Mouse (Mus musculus): ENCODE data around the gene Ktn1. TPM values are rescaled to one million over a fixed set of nuclear protein-coding genes. Genes with fewer than 3 reads are reported as not detected.
A peak's percentile ranks its signal among the peaks of the same experiment; 100 is the strongest.

Ktn1 gene
- total RNA-seq, 2 experiments from 2014 or later, result 93.8 to 97.0 TPM

DNA sequence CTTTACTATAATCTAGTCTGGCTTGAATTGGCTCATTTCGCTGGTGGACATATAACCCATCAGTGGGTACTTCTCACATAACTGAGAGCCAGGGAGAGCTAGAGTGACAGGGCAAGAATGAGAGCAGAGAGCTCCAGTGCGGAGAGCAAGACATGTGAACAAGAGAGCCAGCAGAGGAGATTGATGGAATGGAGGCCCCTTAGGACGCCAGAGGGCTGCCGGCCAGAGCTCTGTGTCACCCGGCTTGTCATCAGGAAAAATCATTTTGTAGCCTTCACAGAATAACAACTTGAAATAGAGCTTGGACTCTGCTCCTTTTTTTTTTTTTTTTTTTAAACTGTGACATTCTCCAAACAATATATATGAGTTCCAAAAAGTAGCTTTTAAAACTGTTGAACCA lies 2.0 kb upstream of the Ktn1 start:
- Histone ChIP-seq H3K27ac (no peak overlapping the region), H3K4me3 (no peak overlapping the region)
- intact Hi-C loops (cut with DNase I), result loop anchor here (5.0 kb wide), 1 partner anchor 49 kb away; no protein-coding TSS in a partner anchor
- no peak for DNase-seq (ENCODE audit: extremely low spot score in 1 of 2, low spot score in 2 of 2)
- TF ChIP-seq CTCF (IDR thresholded peaks at IDR 0.05), result no peak

GRCm38 (mm10) chr14:47646696-47647516 lies 1.3 kb upstream of the Ktn1 start:
- no peak for DNase-seq (ENCODE audit: extremely low spot score in 1 of 2, low spot score in 2 of 2)
- H3K4me3 ChIP-seq, result no peak overlapping the region
- H3K27ac ChIP-seq, result no peak overlapping the region
- TF ChIP-seq CTCF (IDR thresholded peaks at IDR 0.05), result no peak
- intact Hi-C loops (cut with DNase I), result loop anchor here (5.0 kb wide), 1 partner anchor 50 kb away; no protein-coding TSS in a partner anchor

DNA sequence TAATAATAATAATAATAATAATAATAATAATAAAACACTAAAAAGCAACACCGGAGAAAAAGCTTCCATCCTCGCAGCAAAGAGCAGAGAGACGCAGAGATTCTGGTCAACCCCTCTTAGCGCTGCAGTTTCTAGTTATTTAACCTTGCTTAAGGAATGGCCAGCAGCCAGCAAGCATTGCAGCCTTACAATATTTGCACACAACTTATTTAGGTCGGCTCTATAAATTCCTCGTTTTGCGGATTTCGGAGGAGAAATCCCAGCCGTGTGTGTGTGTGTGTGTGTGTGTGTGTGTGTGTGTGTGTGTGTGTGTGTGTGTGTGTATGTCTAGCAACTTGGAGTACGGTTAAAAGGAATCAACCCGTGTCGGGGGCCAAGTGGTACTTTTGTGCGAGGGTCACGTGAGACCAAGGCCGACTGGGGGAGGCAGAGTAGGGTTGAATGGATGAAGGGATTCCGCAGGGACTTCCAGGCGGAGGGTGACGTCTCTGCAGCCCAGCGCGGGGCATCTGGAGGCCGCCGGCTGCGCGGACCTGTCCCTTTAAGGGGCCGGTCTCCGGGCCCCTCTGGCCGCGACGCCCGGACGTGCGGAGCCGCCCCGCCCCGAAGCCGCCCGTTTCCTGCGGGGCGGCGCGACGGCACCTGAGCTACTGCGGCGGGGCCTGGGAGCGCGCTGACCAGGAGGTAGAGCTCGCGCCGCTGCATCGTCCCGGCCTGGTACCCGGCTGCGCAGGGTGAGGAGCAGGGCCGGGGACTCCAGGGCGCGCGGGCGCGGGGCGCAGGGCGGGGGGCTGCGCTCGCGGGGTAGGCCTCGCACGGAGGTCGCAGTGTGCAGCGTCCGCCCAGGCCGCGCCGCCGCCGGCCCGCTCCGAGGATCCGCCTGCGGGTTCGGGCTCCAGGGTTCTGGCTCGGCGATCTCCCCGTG lies 720 bp downstream of the Ktn1 start:
- DNase-seq (ENCODE audit: extremely low spot score in 1 of 2, low spot score in 2 of 2), result peak; percentile 80 to 82
- H3K27ac ChIP-seq, result peak overlapping the region; percentile 91
- intact Hi-C loops (cut with DNase I), result loop anchor here (5.0 kb wide), 1 partner anchor 52 kb away; no protein-coding TSS in a partner anchor
- H3K4me3 ChIP-seq, result peak overlapping the region; percentile 98
- no peak for TF ChIP-seq CTCF (IDR thresholded peaks at IDR 0.05)

DNA sequence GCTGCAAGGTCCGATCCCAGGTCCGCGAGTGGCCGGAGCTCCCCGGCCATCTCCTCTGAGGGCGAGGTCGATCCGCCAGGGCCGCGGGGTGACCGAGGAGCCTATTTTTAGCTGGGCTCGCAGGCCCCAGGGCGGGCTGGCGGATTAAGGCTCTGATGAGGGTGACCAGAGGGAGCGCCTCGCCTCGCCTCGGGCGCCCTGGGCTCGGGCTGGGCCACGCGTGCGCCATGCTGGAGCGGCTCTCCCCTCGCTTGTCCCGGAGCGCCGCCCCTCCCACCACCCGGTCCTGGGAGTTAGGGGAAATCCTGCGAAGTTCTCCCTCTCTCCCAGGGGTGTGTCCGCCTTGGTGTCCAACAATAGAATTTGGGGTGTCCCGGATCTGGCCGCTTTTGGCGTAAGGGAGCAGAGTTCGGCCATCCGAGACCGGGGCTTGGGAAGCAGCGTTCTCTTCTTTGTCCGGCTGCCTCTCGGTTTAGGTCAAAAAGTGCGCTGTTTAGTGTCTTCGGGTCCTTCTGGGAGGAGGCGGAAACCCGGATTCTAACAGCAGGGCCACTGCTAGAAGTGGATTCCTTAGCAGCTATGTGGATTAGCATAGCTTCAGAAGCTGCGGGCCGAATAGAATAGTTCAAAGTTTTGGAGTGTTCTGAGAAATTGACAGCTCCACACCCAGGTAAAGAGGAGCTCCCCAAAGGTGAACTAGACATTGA lies 1.5 kb downstream of the Ktn1 start:
- H3K4me3 ChIP-seq, result peak overlapping the region; percentile 98
- no peak for DNase-seq (ENCODE audit: extremely low spot score in 1 of 2, low spot score in 2 of 2)
- intact Hi-C loops (cut with DNase I), result loop anchor here (2.0 to 5.0 kb wide), 2 partner anchors 15 to 52 kb away; no protein-coding TSS in a partner anchor
- no peak; the same call in 1 of the 2 replicates for TF ChIP-seq CTCF (IDR thresholded peaks at IDR 0.05)
- H3K27ac ChIP-seq, result peak overlapping the region; percentile 91

- Histone ChIP-seq H3K4me3 (peak overlapping the region; percentile 98), H3K27ac (no peak overlapping the region)
- TF ChIP-seq CTCF (IDR thresholded peaks at IDR 0.05), result no peak
- intact Hi-C loops (cut with DNase I), result loop anchor here (2.0 kb wide), 1 partner anchor 14 kb away; no protein-coding TSS in a partner anchor
- DNase-seq (ENCODE audit: extremely low spot score in 1 of 2, low spot score in 2 of 2), result no peak
These were observed 2.1 kb downstream of the Ktn1 start for GRCm38 (mm10) chr14:47650338-47650720.

DNA sequence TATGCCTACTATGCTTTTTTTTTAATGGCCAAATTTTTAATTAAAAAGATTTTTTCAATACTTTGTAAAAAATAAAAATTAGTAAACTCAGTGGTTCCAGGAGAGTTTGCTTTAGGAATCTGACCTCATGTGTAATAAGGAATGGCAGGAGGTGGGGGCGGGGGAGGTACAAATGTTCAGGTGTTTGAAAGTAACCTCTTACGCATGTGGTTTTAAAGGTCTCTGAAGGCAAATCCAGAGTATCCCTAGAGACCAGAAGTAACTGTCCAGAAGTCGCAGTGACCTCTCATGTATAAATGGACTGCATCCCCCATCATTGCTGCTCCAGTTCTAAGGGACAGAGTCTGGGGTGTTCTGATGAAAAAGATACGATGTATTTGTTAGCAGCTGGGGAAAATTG lies 3.0 kb downstream of the Ktn1 start:
- Histone ChIP-seq H3K27ac (no peak overlapping the region), H3K4me3 (no peak overlapping the region)
- intact Hi-C loops (cut with DNase I), result loop anchor here (2.0 kb wide), 1 partner anchor 14 kb away; no protein-coding TSS in a partner anchor
- DNase-seq (ENCODE audit: extremely low spot score in 1 of 2, low spot score in 2 of 2), result no peak
- TF ChIP-seq CTCF (IDR thresholded peaks at IDR 0.05), result no peak

DNA sequence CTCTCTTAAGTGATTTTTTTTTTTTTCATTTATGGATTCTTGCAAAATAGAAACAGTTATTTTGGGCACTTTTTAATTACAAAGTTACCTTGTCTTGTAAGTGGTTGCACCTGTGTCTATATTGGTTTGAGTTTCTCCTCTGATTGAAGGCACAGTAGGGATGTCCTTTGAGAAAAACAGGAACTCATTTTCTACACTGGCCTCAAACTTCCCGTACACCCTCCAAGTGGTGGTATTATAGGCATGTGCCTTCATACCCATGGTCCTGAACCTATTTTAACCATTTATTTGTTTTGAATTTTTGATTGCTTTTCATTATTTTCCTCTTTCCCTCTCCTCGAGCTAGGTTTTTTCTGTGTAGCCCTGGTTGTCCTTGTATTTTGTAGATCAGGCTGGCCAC lies 7.2 kb downstream of the Ktn1 start:
- DNase-seq (ENCODE audit: extremely low spot score in 1 of 2, low spot score in 2 of 2), result no peak
- Histone ChIP-seq H3K4me3 (no peak overlapping the region), H3K27ac (no peak overlapping the region)
- intact Hi-C loops (cut with DNase I), result no loop called here
- no peak for TF ChIP-seq CTCF (IDR thresholded peaks at IDR 0.05)

DNA sequence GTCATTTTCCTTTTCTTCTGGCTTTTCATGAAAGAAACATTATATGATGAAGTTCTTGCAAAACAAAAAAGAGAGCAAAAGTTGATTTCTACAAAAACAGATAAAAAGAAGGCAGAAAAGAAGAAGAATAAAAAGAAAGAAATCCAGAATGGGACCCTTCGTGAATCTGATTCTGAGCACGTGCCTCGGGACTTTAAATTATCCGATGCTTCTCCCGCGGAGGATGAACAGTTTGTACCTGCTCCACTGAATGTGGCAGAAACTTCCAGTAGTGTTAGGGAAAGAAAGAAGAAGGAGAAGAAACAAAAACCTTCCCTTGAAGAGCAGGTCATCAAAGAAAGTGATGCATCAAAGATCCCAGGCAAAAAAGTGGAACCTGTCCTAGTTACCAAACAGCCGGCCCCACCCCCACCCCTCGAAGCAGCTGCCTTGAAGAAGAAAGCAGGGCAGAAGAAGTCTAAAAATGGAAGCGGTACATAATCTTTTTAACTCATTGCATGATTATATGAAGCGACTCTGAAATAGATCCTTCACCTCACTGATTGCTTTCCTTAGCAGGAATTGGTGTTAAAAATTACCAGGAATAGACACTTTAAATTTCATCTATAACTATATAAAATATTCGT lies 15.7 kb downstream of the Ktn1 start:
- H3K27ac ChIP-seq, result peak overlapping the region; percentile 67
- no peak for TF ChIP-seq CTCF (IDR thresholded peaks at IDR 0.05)
- intact Hi-C loops (cut with DNase I), result loop anchor here (2.0 kb wide), 1 partner anchor 13 kb away; no protein-coding TSS in a partner anchor
- no peak for DNase-seq (ENCODE audit: extremely low spot score in 1 of 2, low spot score in 2 of 2)
- no peak overlapping the region for H3K4me3 ChIP-seq

- no peak for TF ChIP-seq CTCF (IDR thresholded peaks at IDR 0.05)
- no peak for DNase-seq (ENCODE audit: extremely low spot score in 1 of 2, low spot score in 2 of 2)
- no peak overlapping the region for H3K4me3 ChIP-seq
- intact Hi-C loops (cut with DNase I), result loop anchor here (2.0 kb wide), 1 partner anchor 14 kb away; no protein-coding TSS in a partner anchor
- H3K27ac ChIP-seq, result peak overlapping the region; percentile 67
These were observed 16.2 kb downstream of the Ktn1 start for GRCm38 (mm10) chr14:47664470-47664864.

DNA sequence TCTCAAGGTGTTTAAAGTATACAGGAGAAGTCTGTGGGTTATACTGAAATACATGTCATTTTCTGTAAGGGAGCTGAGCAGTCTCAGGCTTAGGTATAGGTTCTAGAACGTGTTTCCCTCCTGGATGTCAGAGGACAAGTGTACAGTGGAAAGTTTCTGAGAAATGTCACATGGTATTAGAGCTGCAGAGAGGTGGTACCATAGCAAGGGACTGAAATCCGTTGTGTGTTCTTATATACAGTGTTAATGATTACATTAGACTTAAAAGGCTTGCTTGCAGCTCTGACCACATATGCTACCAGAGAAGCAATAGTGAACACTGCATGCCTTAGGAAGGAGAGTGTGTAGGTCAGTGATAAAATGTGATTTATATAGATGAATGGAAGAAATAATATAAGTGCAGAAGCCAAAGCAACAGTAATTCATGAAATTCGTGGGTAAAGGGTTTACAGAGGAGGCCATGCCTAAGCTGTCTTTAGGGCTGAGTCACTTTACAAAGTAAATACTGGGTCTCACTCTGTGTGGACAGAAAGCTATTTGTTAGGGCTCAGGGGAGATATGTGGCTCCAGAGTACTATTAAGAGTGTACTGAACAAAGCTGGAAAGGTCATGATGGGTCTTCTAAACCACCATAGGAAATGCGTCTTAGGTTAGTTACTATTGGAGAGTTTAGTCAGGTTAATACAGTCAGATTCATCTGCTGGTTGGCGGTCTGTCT lies 17.0 kb downstream of the Ktn1 start:
- H3K4me3 ChIP-seq, result no peak overlapping the region
- TF ChIP-seq CTCF (IDR thresholded peaks at IDR 0.05), result no peak
- DNase-seq (ENCODE audit: extremely low spot score in 1 of 2, low spot score in 2 of 2), result no peak
- intact Hi-C loops (cut with DNase I), result loop anchor here (2.0 kb wide), 1 partner anchor 14 kb away; no protein-coding TSS in a partner anchor
- H3K27ac ChIP-seq, result peak overlapping the region; percentile 42; the same call in 1 of the 2 replicates

Measured in left cerebral cortex, adult 2 months (tissue).